8 mouse cellular contexts compared by ENCODE assay signal in the genomic region with DNA sequence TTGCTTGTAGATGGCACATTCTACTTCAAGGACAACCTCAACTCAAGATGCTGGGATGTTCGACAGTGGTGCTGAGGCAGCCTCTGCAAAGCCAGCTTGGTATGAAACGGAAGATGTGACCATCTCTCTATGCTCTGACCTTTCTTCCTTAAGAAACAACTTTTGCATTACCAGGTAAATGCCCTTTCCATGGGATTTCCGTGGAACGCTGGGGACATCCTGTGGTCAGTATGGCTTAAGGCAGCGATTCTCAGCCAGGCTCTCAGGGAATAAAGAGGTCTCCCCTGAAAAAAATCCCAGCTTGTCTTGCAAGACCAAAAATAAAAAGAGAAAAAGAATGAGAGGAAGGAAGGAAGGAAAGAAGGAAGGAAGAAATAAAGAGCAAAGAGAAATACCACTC.
A peak's percentile ranks its signal among the peaks of the same experiment; 100 is the strongest.
DNase-seq lines count a peak whose midpoint lies in the region.

No protein-coding gene starts in this region.

- intact Hi-C loops in left cerebral cortex, postnatal 14 days (cut with DNase I): loop anchor here (5.0 to 10.0 kb wide), 4 partner anchors 67 to 1895 kb away; no protein-coding TSS in a partner anchor
- intact Hi-C loops in left cerebral cortex, postnatal 36 days (cut with DNase I): loop anchor here (5.0 to 10.0 kb wide), 2 partner anchors 967 to 1625 kb away; no protein-coding TSS in a partner anchor

- peak; percentile 4 for DNase-seq in cerebellum, adult 9-10 months
- no peak for DNase-seq in cerebellum, adult 11-12 months
- peak; percentile 43 to 47 for DNase-seq in left cerebral cortex, postnatal 14 days (ENCODE audit: low spot score in 2 of 2)
- DNase-seq in left cerebral cortex, postnatal 36 days (ENCODE audit: low spot score in 2 of 2): no peak
- DNase-seq in cerebellum, postnatal 25 days: peak; percentile 15 to 49
- DNase-seq in kidney, postnatal 4 days: peak; percentile 70 to 74
- DNase-seq in spleen, postnatal 4 days (ENCODE audit: low spot score in 2 of 2): no peak
- no peak for DNase-seq in spleen, postnatal 36 days (ENCODE audit: low spot score in 2 of 2)

Comparison
In these comparisons a context has a peak if more than half of its experiments do, and no peak if none do; other contexts are left out.
1. DNase-seq: peak in cerebellum, adult 9-10 months (single experiment), left cerebral cortex, postnatal 14 days (2 of 2), cerebellum, postnatal 25 days (2 of 2) and kidney, postnatal 4 days (2 of 2); none in cerebellum, adult 11-12 months (single experiment), left cerebral cortex, postnatal 36 days (0 of 2), spleen, postnatal 4 days (0 of 2) and spleen, postnatal 36 days (0 of 2).